Mouse (Mus musculus) myocyte (in vitro differentiated cells): ENCODE results near the gene Tmem117. TPM values are rescaled to one million over a fixed set of nuclear protein-coding genes. Genes with fewer than 3 reads are reported as not detected.

ENCODE experiments used
- H3K27me3 ChIP-seq: one replicate; pipeline ENCODE4 v1.6.1; 2011; ENCODE audit not compliant: control insufficient read depth, insufficient read depth, insufficient read length
- H3K36me3 ChIP-seq: one replicate; pipeline ENCODE4 v1.6.1; 2011; ENCODE audit not compliant: control insufficient read depth, insufficient read depth
- H3K4me2 ChIP-seq: one replicate; pipeline ENCODE4 v1.6.1; 2011; ENCODE audit warnings: low read depth, control low read depth
- H3K4me3 ChIP-seq: one replicate; pipeline ENCODE4 v1.5.1; 2011; ENCODE audit warnings: mild to moderate bottlenecking, control low read depth, moderate library complexity
- H3K79me2 ChIP-seq: one replicate; pipeline ENCODE4 v1.6.1; 2011; ENCODE audit not compliant: control insufficient read depth, insufficient read depth
- H3ac ChIP-seq: one replicate; pipeline ENCODE4 v1.6.1; 2011; ENCODE audit not compliant: control insufficient read depth, insufficient read length
- CEBPB ChIP-seq: IDR thresholded peaks from 2 replicates; pipeline ENCODE4 v1.6.1; 2011; ENCODE audit warnings: mild to moderate bottlenecking, moderate library complexity; ENCODE audit not compliant: poor library complexity, insufficient read depth, severe bottlenecking
- E2F4 ChIP-seq: IDR thresholded peaks from one replicate; pipeline ENCODE4 v1.6.1; 2011; ENCODE audit warnings: mild to moderate bottlenecking, control low read depth, moderate library complexity; ENCODE audit not compliant: insufficient read depth
- MAX ChIP-seq: IDR thresholded peaks from one replicate; pipeline ENCODE4 v1.6.1; 2011; ENCODE audit warnings: low read depth, mild to moderate bottlenecking, control low read depth
- MYOD1 ChIP-seq, 3 experiments: IDR thresholded peaks; one replicate each; pipeline ENCODE4 v1.6.1; 2011; ENCODE audit warnings: control low read depth in 2 of 3, low read depth in 2 of 3, mild to moderate bottlenecking in 2 of 3, moderate library complexity in 1 of 3; ENCODE audit not compliant: insufficient read length in 2 of 3, control insufficient read depth in 1 of 3
- MYOG ChIP-seq, 3 experiments: IDR thresholded peaks; one replicate each; pipeline ENCODE4 v1.6.1; 2011; ENCODE audit warnings: control low read depth in 2 of 3, low read depth in 2 of 3, mild to moderate bottlenecking in 2 of 3; ENCODE audit not compliant: insufficient read length in 2 of 3, control insufficient read depth in 1 of 3, insufficient read depth in 1 of 3
- POLR2A ChIP-seq: IDR thresholded peaks from one replicate; pipeline ENCODE4 v1.6.1; 2011; ENCODE audit warnings: low read depth, mild to moderate bottlenecking, control low read depth, moderate library complexity; ENCODE audit not compliant: insufficient read length
- POLR2AphosphoS2 ChIP-seq: IDR thresholded peaks from one replicate; pipeline ENCODE4 v1.6.1; 2011; ENCODE audit warnings: low read depth, control low read depth; ENCODE audit not compliant: insufficient read length
- REST ChIP-seq: IDR thresholded peaks from one replicate; pipeline ENCODE4 v1.6.1; 2011; ENCODE audit warnings: mild to moderate bottlenecking, control low read depth, moderate library complexity; ENCODE audit not compliant: insufficient read depth, insufficient read length
- SRF ChIP-seq: IDR thresholded peaks from one replicate; pipeline ENCODE4 v1.6.1; 2011; ENCODE audit warnings: low read depth; ENCODE audit not compliant: control insufficient read depth, insufficient read length
- TCF12 ChIP-seq: IDR thresholded peaks from one replicate; pipeline ENCODE4 v1.6.1; 2011; ENCODE audit warnings: mild to moderate bottlenecking, control low read depth; ENCODE audit not compliant: poor library complexity, insufficient read depth, severe bottlenecking
- TCF3 ChIP-seq: IDR thresholded peaks from one replicate; pipeline ENCODE4 v1.6.1; 2011; ENCODE audit warnings: low read depth, control low read depth; ENCODE audit not compliant: insufficient read length
- USF1 ChIP-seq: IDR thresholded peaks from one replicate; pipeline ENCODE4 v1.6.1; 2011; ENCODE audit warnings: low read depth, mild to moderate bottlenecking, control low read depth, moderate library complexity
- polyA plus RNA-seq: library from polyadenylated mRNA; unstranded; fragments of >200 nt; fragmentation: generic; extraction: Trizol; gene quantifications from one replicate; pipeline ENCODE4 v1.2.1, GENCODE M21; 2012; ENCODE audit warnings: missing spikeins

Tmem117 gene
- polyA plus RNA-seq, 1 experiment: 0.37 TPM

GRCm38 (mm10) chr15:94771691-94772090 lies 142.7 kb downstream of the Tmem117 start:
- no peaks in the 10 kb centered on the region for H3K36me3 ChIP-seq
- H3K4me2 ChIP-seq: no peak overlapping the region
- no peaks in the 10 kb centered on the region for H3K27me3 ChIP-seq
- H3ac ChIP-seq: no peak overlapping the region
- no peaks in the 10 kb centered on the region for H3K79me2 ChIP-seq
- TF ChIP-seq TCF12 (no peak), USF1 (no peak), REST (no peak), MAX (no peak), E2F4 (no peak), POLR2A (no peak), TCF3 (no peak), SRF (no peak), POLR2AphosphoS2 (no peak)
- no peak overlapping the region for H3K4me3 ChIP-seq

- TF ChIP-seq POLR2AphosphoS2: no peak
- TF ChIP-seq E2F4: no peak
- no peak for TF ChIP-seq MYOG (IDR thresholded peaks at IDR 0.05; ENCODE audit: control insufficient read depth in 1 of 3, insufficient read depth in 1 of 3, insufficient read length in 2 of 3, low read depth in 2 of 3)
- TF ChIP-seq MYOD1 (IDR thresholded peaks at IDR 0.05; ENCODE audit: control insufficient read depth in 1 of 3, insufficient read length in 2 of 3, low read depth in 2 of 3): no peak
- TF ChIP-seq POLR2A: no peak
- TF ChIP-seq SRF: no peak
- TF ChIP-seq MAX: no peak
- H3K4me3 ChIP-seq: no peak overlapping the region
- H3K27me3 ChIP-seq: no peaks in the 10 kb centered on the region
- no peaks in the 10 kb centered on the region for H3K79me2 ChIP-seq
- H3K36me3 ChIP-seq: no peaks in the 10 kb centered on the region
- no peak overlapping the region for H3ac ChIP-seq
- no peak overlapping the region for H3K4me2 ChIP-seq
These were observed 147.4 kb downstream of the Tmem117 start for GRCm38 (mm10) chr15:94776119-94777069.

- TF ChIP-seq TCF3: no peak
- TF ChIP-seq CEBPB: no peak
- TF ChIP-seq POLR2AphosphoS2: no peak
- TF ChIP-seq USF1: no peak
- TF ChIP-seq TCF12: no peak
- TF ChIP-seq POLR2A: no peak
- TF ChIP-seq SRF: no peak
- no peak for TF ChIP-seq MAX
- no peak for TF ChIP-seq MYOG (IDR thresholded peaks at IDR 0.05; ENCODE audit: control insufficient read depth in 1 of 3, insufficient read depth in 1 of 3, insufficient read length in 2 of 3, low read depth in 2 of 3)
- no peak for TF ChIP-seq MYOD1 (IDR thresholded peaks at IDR 0.05; ENCODE audit: control insufficient read depth in 1 of 3, insufficient read length in 2 of 3, low read depth in 2 of 3)
- no peak for TF ChIP-seq REST
- no peak for TF ChIP-seq E2F4
- Histone ChIP-seq H3K36me3 (no peaks in the 10 kb centered on the region), H3K27me3 (no peaks in the 10 kb centered on the region), H3K79me2 (no peaks in the 10 kb centered on the region), H3K4me2 (no peak overlapping the region), H3ac (no peak overlapping the region), H3K4me3 (no peak overlapping the region)
These were observed 152.5 kb downstream of the Tmem117 start for GRCm38 (mm10) chr15:94781556-94781955.

- Histone ChIP-seq H3K4me2 (no peak overlapping the region), H3K4me3 (no peak overlapping the region), H3K36me3 (no peaks in the 10 kb centered on the region), H3ac (no peak overlapping the region), H3K27me3 (no peaks in the 10 kb centered on the region), H3K79me2 (no peaks in the 10 kb centered on the region)
- no peak for TF ChIP-seq MYOG (IDR thresholded peaks at IDR 0.05; ENCODE audit: control insufficient read depth in 1 of 3, insufficient read depth in 1 of 3, insufficient read length in 2 of 3, low read depth in 2 of 3)
- no peak for TF ChIP-seq POLR2A
- no peak for TF ChIP-seq SRF
- no peak for TF ChIP-seq REST
- no peak for TF ChIP-seq MAX
- no peak for TF ChIP-seq CEBPB
- no peak for TF ChIP-seq USF1
- TF ChIP-seq TCF3: no peak
- TF ChIP-seq POLR2AphosphoS2: no peak
- TF ChIP-seq E2F4: no peak
- no peak for TF ChIP-seq TCF12
- TF ChIP-seq MYOD1 (IDR thresholded peaks at IDR 0.05; ENCODE audit: control insufficient read depth in 1 of 3, insufficient read length in 2 of 3, low read depth in 2 of 3): no peak
These were observed 164.4 kb downstream of the Tmem117 start for GRCm38 (mm10) chr15:94793455-94793854.

GRCm38 (mm10) chr15:94795484-94795883 lies 166.5 kb downstream of the Tmem117 start:
- Histone ChIP-seq H3K4me2 (no peak overlapping the region), H3K79me2 (no peaks in the 10 kb centered on the region), H3K4me3 (no peak overlapping the region), H3ac (no peak overlapping the region), H3K36me3 (no peaks in the 10 kb centered on the region), H3K27me3 (no peaks in the 10 kb centered on the region)
- TF ChIP-seq USF1 (no peak), TCF12 (no peak), TCF3 (no peak), CEBPB (no peak), REST (no peak), POLR2AphosphoS2 (no peak), SRF (no peak), POLR2A (no peak), MAX (no peak), MYOG (IDR thresholded peaks at IDR 0.05; ENCODE audit: control insufficient read depth in 1 of 3, insufficient read depth in 1 of 3, insufficient read length in 2 of 3, low read depth in 2 of 3) (no peak), E2F4 (no peak), MYOD1 (IDR thresholded peaks at IDR 0.05; ENCODE audit: control insufficient read depth in 1 of 3, insufficient read length in 2 of 3, low read depth in 2 of 3) (no peak)
